Mouse (Mus musculus): ENCODE measurements at regions not wholly inside any gene's neighbourhood (a gene's known extent, or its start where the extent isn't known, plus 50 kb on each side); places are given as distances from the start of the nearest gene placed in this dataset.

- Histone ChIP-seq H3K36me3 (ENCODE audit: insufficient read depth, low read length) (no peaks in the 10 kb centered on the region), H3K4me3 (ENCODE audit: low read depth, low read length) (no peak overlapping the region), H3K9ac (replicated peaks; ENCODE audit: low read depth) (no peak overlapping the region), H3K9me3 (ENCODE audit: low read length) (no peaks in the 10 kb centered on the region), H3K27ac (ENCODE audit: low read length) (no peak overlapping the region), H3K4me2 (replicated peaks; ENCODE audit: low read depth, low read length) (no peak overlapping the region), H3K4me1 (ENCODE audit: insufficient read depth, low read depth, low read length) (no peaks in the 10 kb centered on the region), H3K27me3 (replicated peaks; ENCODE audit: insufficient read depth, low read length) (no peaks in the 10 kb centered on the region)
- ATAC-seq (no peak), DNase-seq (ENCODE audit: low spot score) (peak; percentile 29)
- WGBS = 36% methylated on average over 15 of the region's 15 CpGs
- TF ChIP-seq EP300 (IDR thresholded peaks at IDR 0.05) (no peak), CTCF (IDR thresholded peaks at IDR 0.05) (no peak)
Measured at GRCm38 (mm10) chr13:99038198-99039062, 54.1 kb upstream of the 1700024P04Rik start.

GRCm38 (mm10) chr13:99037131-99037530 is 52.8 kb upstream of the 1700024P04Rik start:
- DNase-seq (ENCODE audit: low spot score) (no peak), ATAC-seq (no peak)
- Histone ChIP-seq H3K4me2 (replicated peaks; ENCODE audit: low read depth, low read length) (no peak overlapping the region), H3K4me1 (ENCODE audit: insufficient read depth, low read depth, low read length) (no peaks in the 10 kb centered on the region), H3K9me3 (ENCODE audit: low read length) (no peaks in the 10 kb centered on the region), H3K9ac (replicated peaks; ENCODE audit: low read depth) (no peak overlapping the region), H3K27ac (ENCODE audit: low read length) (no peak overlapping the region), H3K4me3 (ENCODE audit: low read depth, low read length) (no peak overlapping the region), H3K27me3 (replicated peaks; ENCODE audit: insufficient read depth, low read length) (no peaks in the 10 kb centered on the region), H3K36me3 (ENCODE audit: insufficient read depth, low read length) (no peaks in the 10 kb centered on the region)
- 84% methylated on average over 4 of the region's 4 CpGs for WGBS
- TF ChIP-seq CTCF (IDR thresholded peaks at IDR 0.05) (no peak), EP300 (IDR thresholded peaks at IDR 0.05) (no peak)

All from lung, postnatal 0 days (tissue).